Mouse (Mus musculus): Measurements from ENCODE around the gene Rgs6.

DNA sequence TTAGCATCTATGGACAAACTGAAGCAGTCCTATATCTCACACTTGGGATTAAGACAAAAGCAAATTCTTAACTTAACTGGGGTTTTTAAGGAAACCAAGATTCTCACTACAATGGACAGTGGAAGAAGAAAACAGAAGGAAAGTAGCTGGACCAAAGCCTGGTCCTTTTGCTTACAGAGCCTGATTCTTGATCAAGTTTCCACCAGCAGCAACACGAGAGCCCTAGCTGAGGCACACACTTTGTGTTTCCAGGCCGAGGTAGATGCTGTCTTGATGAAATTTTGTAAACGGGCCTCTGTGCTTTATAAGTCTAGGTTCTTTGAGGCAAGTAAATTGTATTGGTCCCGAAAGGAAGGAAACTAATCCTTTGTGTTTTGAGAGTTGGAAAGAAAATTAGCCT is 14.7 kb downstream of the Rgs6 start:
- TF ChIP-seq CTCF (IDR thresholded peaks at IDR 0.05; ENCODE audit: low read depth, low read length): no peak
- TF ChIP-seq POLR2A (IDR thresholded peaks at IDR 0.05; ENCODE audit: borderline replicate concordance, low read depth, low read length): no peak

Measured in bone marrow macrophage, adult 2 months (primary cell).